Mouse (Mus musculus) midbrain, embryonic 14.5 days (tissue): Measurements from ENCODE around the gene Pus3. TPM values are rescaled to one million over a fixed set of nuclear protein-coding genes. Genes with fewer than 3 reads are reported as not detected.

ENCODE experiments used
- ATAC-seq: fragments of 200-750 bp; cut with Nextera tagmentation; 2 replicates; pipeline ENCODE4 v1.8.0; 2017; ENCODE audit warnings: moderate number of reproducible peaks, moderate library complexity; ENCODE audit not compliant: low FRiP score, low TSS enrichment
- DNase-seq: peaks from one replicate; pipeline ENCODE4 v3.0.0-alpha.2; 2015
- H3K27ac ChIP-seq: fragments of 300-500 bp; sonication (generic); replicated peaks from 2 replicates; pipeline ENCODE4 v1.5.1; 2014; ENCODE audit warnings: mild to moderate bottlenecking, low read depth, low read length, moderate library complexity
- H3K27me3 ChIP-seq: fragments of 300-500 bp; sonication (generic); 2 replicates; pipeline ENCODE4 v1.6.1; 2014; ENCODE audit warnings: low read length, control low read depth, mixed read lengths; ENCODE audit not compliant: control insufficient read depth, insufficient read depth
- H3K36me3 ChIP-seq: fragments of 300-500 bp; sonication (generic); 2 replicates; pipeline ENCODE4 v1.6.1; 2014; ENCODE audit warnings: low read length, control low read depth; ENCODE audit not compliant: control insufficient read depth, insufficient read depth
- H3K4me1 ChIP-seq: fragments of 300-500 bp; sonication (generic); 2 replicates; pipeline ENCODE4 v1.6.1; 2014; ENCODE audit warnings: mild to moderate bottlenecking, antibody characterized with exemption, low read length, control low read depth; ENCODE audit not compliant: control insufficient read depth, insufficient read depth
- H3K4me2 ChIP-seq: fragments of 300-500 bp; sonication (generic); 2 replicates; pipeline ENCODE4 v1.6.1; 2014; ENCODE audit warnings: mild to moderate bottlenecking, low read length, moderate library complexity
- H3K4me3 ChIP-seq: fragments of 300-500 bp; sonication (generic); replicated peaks from 2 replicates; pipeline ENCODE4 v1.5.1; 2014; ENCODE audit warnings: low read depth, low read length
- H3K9ac ChIP-seq: fragments of 300-500 bp; sonication (generic); replicated peaks from 2 replicates; pipeline ENCODE4 v1.6.1; 2014; ENCODE audit warnings: mild to moderate bottlenecking, low read length, moderate library complexity
- H3K9me3 ChIP-seq: fragments of 300-500 bp; sonication (generic); 2 replicates; pipeline ENCODE4 v1.6.1; 2016; ENCODE audit warnings: low read length, control low read depth, mixed read lengths; ENCODE audit not compliant: control insufficient read depth
- WGBS: fragments of 180-500 bp; shearing (Covaris S2); extraction: QIAGEN DNeasy Blood & Tissue Kit; methylation state at CpG from one replicate; pipeline ENCODE4 v1.1.7; 2014; 5-methylcytosine and 5-hydroxymethylcytosine counted together
- polyA plus RNA-seq: library from polyadenylated mRNA; unstranded; fragments of >200 nt; fragmentation: Nextera tagmentation; extraction: Ambion mirVana; gene quantifications from 2 replicates; pipeline ENCODE4 v1.2.1, GENCODE M21; 2014

The Pus3 gene
- polyA plus RNA-seq, result 16.5 and 18.8 TPM in 2 replicates

DNA sequence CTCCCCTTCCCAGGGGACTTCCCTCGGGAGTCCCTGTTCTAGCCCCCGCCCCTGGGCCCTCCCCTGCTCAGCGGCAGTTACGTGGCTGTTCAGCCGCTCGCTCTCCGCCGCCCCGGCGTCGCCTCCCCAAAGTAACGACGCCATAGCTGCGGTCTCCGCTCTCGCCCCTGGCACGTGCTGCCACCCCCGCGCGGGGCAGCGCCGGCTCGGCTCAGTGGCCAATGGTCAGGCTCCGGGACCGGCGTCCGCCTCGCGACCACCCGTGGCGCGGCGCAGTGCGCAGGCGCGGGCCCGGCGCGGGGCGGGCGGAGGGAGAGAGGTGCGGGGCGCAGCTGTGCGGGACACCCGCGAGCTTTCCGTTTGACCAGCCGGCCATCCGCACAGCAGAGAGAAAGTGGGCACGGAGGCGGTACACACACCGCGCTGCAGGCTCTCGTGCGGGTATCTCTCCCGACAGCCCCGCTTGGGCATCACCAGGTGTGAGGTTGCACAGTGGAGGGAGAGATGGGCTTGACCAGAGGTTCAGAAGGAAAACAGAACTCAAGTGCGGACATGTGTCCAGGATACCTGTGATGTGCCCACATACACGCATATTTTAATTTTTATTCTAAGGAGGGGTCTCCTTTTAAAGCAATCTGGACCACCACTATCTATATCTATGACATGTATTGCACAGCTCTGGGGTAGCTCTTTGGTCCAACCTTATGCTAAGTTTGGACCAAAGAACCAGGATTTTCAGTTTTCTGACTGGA, at the start of gene Pus3, which contains the start of gene Ddx25:
Pus3 (plus strand) TSS at position 339 of the 752 bp plus-strand sequence.
Ddx25 (minus strand) TSS at position 272 of the 752 bp plus-strand sequence.
- Histone ChIP-seq H3K9ac (peak within 1 kb of the TSS; percentile 71), H3K4me3 (peak within 1 kb of the TSS; percentile 63), H3K9me3 (no peaks in the 10 kb centered on the region), H3K36me3 (peaks cover 25% of the 10 kb centered on the region), H3K27me3 (no peaks in the 10 kb centered on the region), H3K4me2 (peak within 1 kb of the TSS; percentile 91), H3K4me1 (peaks cover 13% of the 10 kb centered on the region), H3K27ac (peak within 1 kb of the TSS; percentile 85)
- 1% methylated on average over 59 of the region's 59 CpGs for WGBS
- ATAC-seq (peak; percentile 87), DNase-seq (peak; percentile 89)

- WGBS, result 84% methylated on average over 4 of the region's 4 CpGs
Observed at GRCm38 (mm10) chr9:35513900-35514299, 44.5 kb upstream of the Pus3 start.

DNA sequence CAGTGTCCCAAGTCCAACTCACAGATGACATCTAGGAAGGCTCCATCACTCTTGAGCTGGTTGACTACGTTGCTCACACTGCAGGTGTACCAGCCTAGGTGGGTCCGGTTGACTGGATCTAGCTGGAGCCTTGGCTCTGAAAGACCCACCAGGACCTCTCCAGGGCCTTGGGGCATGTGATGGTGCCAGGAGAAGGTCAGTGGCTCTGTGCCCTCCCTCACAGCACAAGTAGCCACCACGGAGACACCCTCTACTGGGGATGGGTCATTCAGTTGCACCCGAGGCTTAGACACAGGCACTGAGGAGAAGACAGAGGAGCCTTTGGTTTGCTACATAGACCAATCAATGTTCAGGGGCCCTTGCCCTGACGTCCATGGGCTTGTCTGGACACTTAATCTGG, 42.2 kb upstream of the Pus3 start:
- Histone ChIP-seq H3K4me3 (no peak overlapping the region), H3K4me1 (no peaks in the 10 kb centered on the region), H3K4me2 (no peak overlapping the region), H3K27me3 (no peaks in the 10 kb centered on the region), H3K9ac (no peak overlapping the region), H3K9me3 (no peaks in the 10 kb centered on the region), H3K27ac (no peak overlapping the region), H3K36me3 (no peaks in the 10 kb centered on the region)
- DNase-seq, result no peak
- no peak for ATAC-seq
- 88% methylated on average over 5 of the region's 5 CpGs for WGBS

More at GRCm38 (mm10) chr9:35513900-35514299, 44.5 kb upstream of the Pus3 start:
- H3K9ac ChIP-seq, result no peak overlapping the region
- no peak overlapping the region for H3K4me2 ChIP-seq
- no peaks in the 10 kb centered on the region for H3K27me3 ChIP-seq
- H3K36me3 ChIP-seq, result no peaks in the 10 kb centered on the region
- no peak for DNase-seq
- no peak overlapping the region for H3K4me3 ChIP-seq
- no peak for ATAC-seq
- no peaks in the 10 kb centered on the region for H3K9me3 ChIP-seq
- no peaks in the 10 kb centered on the region for H3K4me1 ChIP-seq
- H3K27ac ChIP-seq, result no peak overlapping the region

GRCm38 (mm10) chr9:35516711-35517110, 41.7 kb upstream of the Pus3 start:
- Histone ChIP-seq H3K4me2 (no peak overlapping the region), H3K27me3 (no peaks in the 10 kb centered on the region), H3K36me3 (no peaks in the 10 kb centered on the region), H3K9ac (no peak overlapping the region), H3K4me1 (no peaks in the 10 kb centered on the region), H3K4me3 (no peak overlapping the region), H3K27ac (no peak overlapping the region), H3K9me3 (no peaks in the 10 kb centered on the region)
- DNase-seq, result no peak
- 94% methylated on average over 16 of the region's 16 CpGs for WGBS
- ATAC-seq, result no peak

- no peaks in the 10 kb centered on the region for H3K36me3 ChIP-seq
- H3K9ac ChIP-seq, result no peak within 1 kb of the TSS
- no peaks in the 10 kb centered on the region for H3K9me3 ChIP-seq
- ATAC-seq, result no peak
- no peak for DNase-seq
- no peak within 1 kb of the TSS for H3K27ac ChIP-seq
- WGBS, result 71% methylated on average over 3 of the region's 3 CpGs
- no peaks in the 10 kb centered on the region for H3K4me1 ChIP-seq
- no peak within 1 kb of the TSS for H3K4me2 ChIP-seq
- no peak within 1 kb of the TSS for H3K4me3 ChIP-seq
- H3K27me3 ChIP-seq, result no peaks in the 10 kb centered on the region
Observed at GRCm38 (mm10) chr9:35518169-35518568, 40.2 kb upstream of the Pus3 start, which contains the start of gene Gm1113. Gm1113 (minus strand) TSS chr9:35518269.

- 88% methylated on average over 6 of the region's 6 CpGs for WGBS
- H3K9ac ChIP-seq, result no peak overlapping the region
- no peaks in the 10 kb centered on the region for H3K36me3 ChIP-seq
- H3K4me2 ChIP-seq, result no peak overlapping the region
- no peak overlapping the region for H3K4me3 ChIP-seq
- H3K27ac ChIP-seq, result no peak overlapping the region
- H3K9me3 ChIP-seq, result no peaks in the 10 kb centered on the region
- peaks cover 10% of the 10 kb centered on the region for H3K4me1 ChIP-seq
- DNase-seq (no peak), ATAC-seq (no peak)
- H3K27me3 ChIP-seq, result no peaks in the 10 kb centered on the region
Observed at GRCm38 (mm10) chr9:35520631-35521348, 37.6 kb upstream of the Pus3 start.

DNA sequence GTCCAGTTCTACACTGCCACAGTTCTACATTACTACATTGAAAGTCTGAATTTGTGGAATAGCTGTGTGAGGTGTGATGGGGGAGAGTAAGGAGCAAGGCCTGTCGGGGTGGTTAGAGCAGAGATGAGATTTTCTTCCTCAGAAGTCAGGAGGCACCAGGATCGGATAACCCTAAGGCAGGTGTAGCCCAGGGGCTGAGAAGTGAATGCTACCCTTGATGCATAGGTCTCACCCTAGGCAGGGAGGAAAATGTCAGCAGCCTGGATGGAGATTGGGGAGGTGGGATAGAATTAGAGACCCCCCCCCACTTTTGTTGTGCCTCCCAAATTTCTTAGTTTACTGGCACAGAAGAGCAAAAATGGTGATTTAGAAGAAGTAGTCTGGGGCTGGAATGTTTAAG, 36.2 kb upstream of the Pus3 start:
- H3K27me3 ChIP-seq, result no peaks in the 10 kb centered on the region
- H3K4me1 ChIP-seq, result peaks cover 10% of the 10 kb centered on the region
- H3K27ac ChIP-seq, result no peak overlapping the region
- no peak overlapping the region for H3K4me3 ChIP-seq
- H3K9me3 ChIP-seq, result no peaks in the 10 kb centered on the region
- no peaks in the 10 kb centered on the region for H3K36me3 ChIP-seq
- WGBS, result 74% methylated on average over 2 of the region's 2 CpGs
- no peak overlapping the region for H3K9ac ChIP-seq
- H3K4me2 ChIP-seq, result no peak overlapping the region
- no peak for ATAC-seq
- no peak for DNase-seq

- Histone ChIP-seq H3K36me3 (no peaks in the 10 kb centered on the region), H3K4me2 (no peak overlapping the region), H3K4me3 (no peak overlapping the region), H3K27ac (no peak overlapping the region), H3K9ac (no peak overlapping the region), H3K9me3 (no peaks in the 10 kb centered on the region), H3K27me3 (no peaks in the 10 kb centered on the region), H3K4me1 (peaks cover 10% of the 10 kb centered on the region)
- 68% methylated on average over 1 of the region's 1 CpGs for WGBS
- ATAC-seq (no peak), DNase-seq (no peak)
Observed at GRCm38 (mm10) chr9:35522821-35523515, 35.4 kb upstream of the Pus3 start.
